Mouse (Mus musculus) MEL (cell line): Measurements from ENCODE around the gene Mesd.

ENCODE experiments used
- CTCF ChIP-seq, 3 experiments: IDR thresholded peaks in 2 of 3; conservative IDR thresholded peaks in 1 of 3; 2 replicates each; pipeline ENCODE4 v1.5.1; 2011 to 2012; ENCODE audit warnings: low read length in 3 of 3, low read depth in 2 of 3, mild to moderate bottlenecking in 2 of 3, improper control_type of control experiment in 1 of 3, inconsistent platforms in 1 of 3, mixed read lengths in 1 of 3, moderate library complexity in 1 of 3; ENCODE audit not compliant: control insufficient read depth in 1 of 3, insufficient read depth in 1 of 3, poor library complexity in 1 of 3, severe bottlenecking in 1 of 3
- GABPA ChIP-seq: IDR thresholded peaks from 2 replicates; pipeline ENCODE4 v1.6.1; 2012; ENCODE audit warnings: low read depth, mild to moderate bottlenecking, inconsistent platforms, low read length, improper control_type of control experiment, moderate library complexity
- GATA1 ChIP-seq: IDR thresholded peaks from 2 replicates; pipeline ENCODE4 v1.6.1; 2011; ENCODE audit warnings: low read depth, low read length, improper control_type of control experiment
- HCFC1 ChIP-seq: IDR thresholded peaks from 2 replicates; pipeline ENCODE4 v1.6.1; 2012; ENCODE audit warnings: low read depth, mild to moderate bottlenecking, inconsistent platforms, low read length, improper control_type of control experiment, moderate library complexity
- NELFE ChIP-seq: IDR thresholded peaks from 2 replicates; pipeline ENCODE4 v1.6.1; 2011; ENCODE audit warnings: low read depth, low read length, improper control_type of control experiment
- TBP ChIP-seq: IDR thresholded peaks from 2 replicates; pipeline ENCODE4 v1.8.0; 2011; ENCODE audit warnings: low read depth, low read length, improper control_type of control experiment
- ZC3H11A ChIP-seq: IDR thresholded peaks from 2 replicates; pipeline ENCODE4 v1.6.1; 2012; ENCODE audit warnings: low read depth, mild to moderate bottlenecking, inconsistent platforms, low read length, improper control_type of control experiment
- ZKSCAN1 ChIP-seq: IDR thresholded peaks from 2 replicates; pipeline ENCODE4 v1.6.1; 2012; ENCODE audit warnings: low read depth, mild to moderate bottlenecking, inconsistent platforms, low read length, improper control_type of control experiment, moderate library complexity

GRCm38 (mm10) chr7:83913995-83914394, 29.7 kb downstream of the Mesd start:
- TF ChIP-seq CTCF (IDR thresholded peaks at IDR 0.05 in 2 of 3, conservative IDR thresholded peaks at IDR 0.05 in 1 of 3; ENCODE audit: control insufficient read depth in 1 of 3, insufficient read depth in 1 of 3, low read depth in 2 of 3, low read length in 3 of 3, poor library complexity in 1 of 3, severe bottlenecking in 1 of 3) (no peak), HCFC1 (no peak), TBP (no peak), GABPA (no peak), NELFE (no peak), ZKSCAN1 (no peak), ZC3H11A (no peak), GATA1 (no peak)
